Mouse (Mus musculus) layer of hippocampus, adult 18-20 months (tissue): ENCODE results near the gene Col8a2. TPM values are rescaled to one million over a fixed set of nuclear protein-coding genes. Genes with fewer than 3 reads are reported as not detected.

Experiments
- DNase-seq, 2 experiments: peaks; one replicate each; pipeline ENCODE4 v3.0.0; 2022; ENCODE audit warnings: low spot score in 2 of 2
- total RNA-seq, 2 experiments: library from RNA; stranded (reverse); gene quantifications; 2 replicates each; pipeline ENCODE4 v1.2.3; 2021

Gene Col8a2
- total RNA-seq, 2 experiments from 2014 or later = 1.7 to 2.3 TPM

DNA sequence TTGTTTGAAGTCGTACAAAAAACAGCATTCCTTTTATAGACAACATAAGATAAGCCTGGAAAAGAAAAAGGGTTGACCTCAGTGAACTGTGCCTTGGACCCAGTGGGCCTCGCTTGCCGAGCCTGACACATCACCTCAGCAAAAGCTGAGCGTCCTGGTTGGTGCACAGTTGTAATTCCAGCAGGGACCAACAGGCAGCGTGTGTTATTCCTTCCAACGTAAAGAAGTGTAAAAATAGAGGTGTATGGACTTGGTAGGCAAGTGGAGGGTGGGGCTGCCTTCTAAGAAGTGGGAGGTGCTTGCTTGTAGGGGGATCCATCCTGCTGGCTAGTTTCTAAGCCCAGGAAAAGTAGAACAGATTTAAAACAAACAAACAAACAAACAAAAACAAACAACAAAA lies 39.4 kb downstream of the Col8a2 start:
- no peak for DNase-seq

DNA sequence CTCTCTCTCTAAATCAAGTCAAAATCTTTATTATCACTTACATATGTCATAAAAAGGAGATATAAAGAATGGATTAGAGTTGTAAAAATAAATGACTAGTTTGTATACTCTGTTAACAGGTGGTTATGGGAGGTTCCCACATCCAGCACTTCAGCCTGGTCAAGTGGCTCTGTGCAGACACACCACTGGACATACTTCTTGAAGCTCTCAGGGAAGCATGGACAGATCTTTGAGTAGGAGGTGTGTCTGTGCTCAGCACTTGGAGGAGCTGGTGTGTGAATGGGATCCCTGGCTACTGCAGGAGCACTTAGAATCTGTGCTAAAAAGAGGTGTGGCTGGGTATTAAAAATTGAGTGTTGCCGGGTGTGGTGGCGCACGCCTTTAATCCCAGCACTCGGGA lies 43.7 kb downstream of the Col8a2 start:
- DNase-seq = no peak

DNA sequence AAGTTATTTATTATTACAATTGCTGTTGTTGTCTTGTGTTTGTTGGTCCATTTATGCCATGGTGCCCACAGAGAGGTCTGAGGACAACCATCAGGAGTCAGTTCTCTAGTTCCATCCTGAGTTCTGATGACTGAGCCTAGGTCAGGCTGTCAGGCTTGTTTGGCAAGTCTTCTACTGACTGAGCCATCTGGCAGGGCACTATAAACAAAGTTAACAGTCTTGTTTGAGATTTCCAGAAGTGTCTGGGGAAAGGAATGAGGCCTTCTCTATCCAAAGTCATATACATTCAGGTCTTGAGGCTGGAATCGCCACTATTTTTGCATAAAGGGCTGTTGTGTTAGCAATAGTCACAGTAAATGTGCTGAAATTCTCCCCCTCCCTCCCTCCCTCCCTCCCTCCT lies 45.2 kb downstream of the Col8a2 start:
- DNase-seq = no peak

DNA sequence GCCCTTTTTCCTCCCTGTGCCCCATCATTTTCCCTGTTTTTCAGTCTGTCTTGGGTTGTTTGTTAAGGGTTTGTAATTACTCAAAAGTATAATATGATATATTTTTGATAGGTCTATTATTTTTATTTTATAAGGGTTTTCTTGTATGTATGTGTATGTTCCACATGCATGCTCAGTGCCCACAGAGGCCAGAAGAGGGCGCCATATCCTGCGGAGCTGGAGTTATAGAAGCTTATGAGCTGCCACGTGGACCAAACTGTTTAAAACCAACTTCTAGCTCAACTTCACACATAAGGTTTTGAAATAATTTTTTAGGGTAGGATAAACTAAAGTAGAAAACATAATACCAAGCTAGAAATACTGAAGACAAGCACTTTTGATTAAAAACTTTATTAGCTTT lies 45.8 kb downstream of the Col8a2 start:
- no peak for DNase-seq

DNA sequence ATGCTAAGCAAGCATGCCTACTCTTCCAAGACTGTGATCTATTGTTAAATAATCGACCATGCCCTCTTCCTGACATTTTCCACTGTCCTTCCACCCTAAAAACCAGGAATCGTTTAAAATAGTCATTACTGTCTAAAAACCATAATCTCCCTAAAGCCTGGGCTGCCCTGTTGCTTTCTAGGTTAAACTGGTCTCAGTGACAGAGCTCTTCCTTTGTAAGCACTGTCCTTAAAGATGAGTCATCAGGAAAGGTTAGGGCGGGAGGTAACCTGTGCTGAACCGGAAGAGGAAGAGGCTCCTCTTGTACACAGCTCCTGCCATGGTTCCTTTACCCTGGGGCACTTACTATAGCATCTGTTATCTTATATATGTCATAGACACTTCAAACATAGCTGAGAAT lies 52.9 kb downstream of the Col8a2 start:
- no peak for DNase-seq

DNA sequence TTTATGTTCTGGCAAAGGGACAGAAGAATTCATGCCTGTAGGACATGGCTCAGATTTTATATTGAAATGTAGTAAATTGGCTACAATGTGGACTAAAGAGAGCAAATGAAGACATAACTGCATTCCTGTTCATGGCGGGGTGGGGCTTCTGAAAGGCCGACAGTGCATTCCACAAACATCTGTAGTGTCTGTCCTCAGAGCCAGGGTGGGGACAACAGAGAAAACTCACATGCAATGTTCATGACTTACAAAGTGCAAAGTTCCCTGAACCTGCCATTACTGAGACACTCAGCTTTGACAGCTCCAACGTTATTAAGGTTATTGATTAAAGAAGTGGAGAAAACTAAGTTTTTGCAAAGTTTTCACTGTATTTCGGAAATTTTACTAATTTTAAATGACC lies 56.9 kb downstream of the Col8a2 start:
- DNase-seq = no peak

DNA sequence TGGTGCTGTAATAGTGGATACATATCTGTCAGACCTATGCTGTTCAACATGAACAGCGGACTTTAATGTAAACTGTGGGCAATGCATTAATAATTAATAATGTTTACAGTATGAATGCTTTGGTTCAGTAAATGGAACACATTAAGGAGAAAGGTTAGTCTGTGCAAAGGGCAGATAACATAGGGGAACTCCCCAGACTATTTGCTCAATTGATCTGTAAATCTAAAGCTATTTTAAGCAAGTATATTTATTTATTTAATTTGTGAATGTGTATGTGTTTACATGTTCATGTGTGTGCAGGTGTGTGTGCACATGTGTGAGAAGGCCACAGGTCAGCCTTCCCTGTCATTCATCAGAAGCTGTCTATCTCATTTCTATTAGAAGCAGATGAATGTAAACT lies 73.5 kb downstream of the Col8a2 start:
- no peak for DNase-seq

Other genes starting within 250 kb of the Col8a2 start
- gene Mrps15, start 239.9 kb upstream of the Col8a2 start, total RNA-seq = 10 to 100 TPM; 47.9 to 49.8 TPM
- 10 to 100 TPM; 43.6 to 47.6 TPM for gene Oscp1, start 228.2 kb upstream of the Col8a2 start, total RNA-seq
- 10 to 100 TPM; 12.7 to 15.6 TPM for gene Lsm10, start 190.2 kb upstream of the Col8a2 start, total RNA-seq
- 10 to 100 TPM; 30.2 to 32.9 TPM for gene Stk40, start 182.8 kb upstream of the Col8a2 start, total RNA-seq
- 1 to 10 TPM; 1.8 to 1.9 TPM for gene Eva1b, start 139.0 kb upstream of the Col8a2 start, total RNA-seq
- under 1 TPM; 0.57 to 0.58 TPM for gene Sh3d21, start 123.3 kb upstream of the Col8a2 start, total RNA-seq
- 100 to 1,000 TPM; 136 to 145 TPM for gene Thrap3, start 84.0 kb upstream of the Col8a2 start, total RNA-seq
- 100 to 1,000 TPM; 245 to 258 TPM for gene Map7d1, start 30.4 kb upstream of the Col8a2 start, total RNA-seq
- gene Trappc3, start 24.5 kb upstream of the Col8a2 start, total RNA-seq = 10 to 100 TPM; 83.4 to 87.4 TPM
- gene Adprhl2, start 34.9 kb downstream of the Col8a2 start, total RNA-seq = 10 to 100 TPM; 29.1 to 32.3 TPM
- gene Tekt2, start 38.9 kb downstream of the Col8a2 start, total RNA-seq = under 1 TPM; 0.94 to 0.99 TPM
- 10 to 100 TPM; 36.9 to 38.7 TPM for gene Ago3, start 142.8 kb downstream of the Col8a2 start, total RNA-seq
- 10 to 100 TPM; 58.7 to 59.3 TPM for gene Ago1, start 181.8 kb downstream of the Col8a2 start, total RNA-seq
- 1 to 10 TPM; 8.1 to 9.7 TPM for gene Ago4, start 246.7 kb downstream of the Col8a2 start, total RNA-seq